Mouse (Mus musculus): ENCODE measurements around the gene Slc13a1. TPM values are rescaled to one million over a fixed set of nuclear protein-coding genes. Genes with fewer than 3 reads are reported as not detected.

Slc13a1 gene
- polyA plus RNA-seq, 1 experiment, result not detected

GRCm38 (mm10) chr6:24175393-24175792 lies 7.5 kb upstream of the Slc13a1 start:
- TF ChIP-seq CTCF (IDR thresholded peaks at IDR 0.05; ENCODE audit: control insufficient read depth, insufficient read depth, insufficient replicate concordance, low read depth, low read length) (no peak), POLR2A (IDR thresholded peaks at IDR 0.05; ENCODE audit: control insufficient read depth, low read depth, low read length) (no peak)
- H3K27me3 ChIP-seq (ENCODE audit: control insufficient read depth, insufficient read depth, low read length), result no peaks in the 10 kb centered on the region

GRCm38 (mm10) chr6:24173951-24174350 lies 6.1 kb upstream of the Slc13a1 start:
- Histone ChIP-seq H3K4me3 (ENCODE audit: control insufficient read depth, low read depth, low read length) (no peak overlapping the region), H3K27me3 (ENCODE audit: control insufficient read depth, insufficient read depth, low read length) (no peaks in the 10 kb centered on the region), H3K27ac (ENCODE audit: control insufficient read depth, insufficient read depth, low read depth, low read length) (no peak overlapping the region), H3K36me3 (ENCODE audit: control insufficient read depth, insufficient read depth, low read length) (no peaks in the 10 kb centered on the region), H3K4me1 (ENCODE audit: control insufficient read depth, insufficient read depth, low read length) (no peaks in the 10 kb centered on the region)
- TF ChIP-seq POLR2A (IDR thresholded peaks at IDR 0.05; ENCODE audit: control insufficient read depth, low read depth, low read length) (no peak), CTCF (IDR thresholded peaks at IDR 0.05; ENCODE audit: control insufficient read depth, insufficient read depth, insufficient replicate concordance, low read depth, low read length) (no peak)

More at GRCm38 (mm10) chr6:24175393-24175792, 7.5 kb upstream of the Slc13a1 start:
- H3K4me3 ChIP-seq (ENCODE audit: control insufficient read depth, low read depth, low read length), result no peak overlapping the region
- no peaks in the 10 kb centered on the region for H3K36me3 ChIP-seq (ENCODE audit: control insufficient read depth, insufficient read depth, low read length)
- no peaks in the 10 kb centered on the region for H3K4me1 ChIP-seq (ENCODE audit: control insufficient read depth, insufficient read depth, low read length)
- H3K27ac ChIP-seq (ENCODE audit: control insufficient read depth, insufficient read depth, low read depth, low read length), result no peak overlapping the region

GRCm38 (mm10) chr6:24172736-24173135 lies 4.8 kb upstream of the Slc13a1 start:
- no peaks in the 10 kb centered on the region for H3K4me1 ChIP-seq (ENCODE audit: control insufficient read depth, insufficient read depth, low read length)
- H3K27ac ChIP-seq (ENCODE audit: control insufficient read depth, insufficient read depth, low read depth, low read length), result no peak overlapping the region
- no peaks in the 10 kb centered on the region for H3K36me3 ChIP-seq (ENCODE audit: control insufficient read depth, insufficient read depth, low read length)
- H3K27me3 ChIP-seq (ENCODE audit: control insufficient read depth, insufficient read depth, low read length), result no peaks in the 10 kb centered on the region
- H3K4me3 ChIP-seq (ENCODE audit: control insufficient read depth, low read depth, low read length), result no peak overlapping the region
- no peak for TF ChIP-seq CTCF (IDR thresholded peaks at IDR 0.05; ENCODE audit: control insufficient read depth, insufficient read depth, insufficient replicate concordance, low read depth, low read length)
- TF ChIP-seq POLR2A (IDR thresholded peaks at IDR 0.05; ENCODE audit: control insufficient read depth, low read depth, low read length), result no peak

- H3K36me3 ChIP-seq (ENCODE audit: control insufficient read depth, insufficient read depth, low read length), result no peaks in the 10 kb centered on the region
- no peak overlapping the region for H3K27ac ChIP-seq (ENCODE audit: control insufficient read depth, insufficient read depth, low read depth, low read length)
- H3K4me1 ChIP-seq (ENCODE audit: control insufficient read depth, insufficient read depth, low read length), result no peaks in the 10 kb centered on the region
- no peak overlapping the region for H3K4me3 ChIP-seq (ENCODE audit: control insufficient read depth, low read depth, low read length)
- TF ChIP-seq CTCF (IDR thresholded peaks at IDR 0.05; ENCODE audit: control insufficient read depth, insufficient read depth, insufficient replicate concordance, low read depth, low read length) (no peak), POLR2A (IDR thresholded peaks at IDR 0.05; ENCODE audit: control insufficient read depth, low read depth, low read length) (no peak)
- no peaks in the 10 kb centered on the region for H3K27me3 ChIP-seq (ENCODE audit: control insufficient read depth, insufficient read depth, low read length)
These were observed 1.1 kb downstream of the Slc13a1 start for GRCm38 (mm10) chr6:24166772-24167171.

- Histone ChIP-seq H3K27me3 (ENCODE audit: control insufficient read depth, insufficient read depth, low read length) (no peaks in the 10 kb centered on the region), H3K27ac (ENCODE audit: control insufficient read depth, insufficient read depth, low read depth, low read length) (no peak overlapping the region), H3K4me1 (ENCODE audit: control insufficient read depth, insufficient read depth, low read length) (no peaks in the 10 kb centered on the region), H3K36me3 (ENCODE audit: control insufficient read depth, insufficient read depth, low read length) (no peaks in the 10 kb centered on the region), H3K4me3 (ENCODE audit: control insufficient read depth, low read depth, low read length) (no peak overlapping the region)
- TF ChIP-seq CTCF (IDR thresholded peaks at IDR 0.05; ENCODE audit: control insufficient read depth, insufficient read depth, insufficient replicate concordance, low read depth, low read length) (no peak), POLR2A (IDR thresholded peaks at IDR 0.05; ENCODE audit: control insufficient read depth, low read depth, low read length) (no peak)
These were observed 2.6 kb downstream of the Slc13a1 start for GRCm38 (mm10) chr6:24165249-24165648.

GRCm38 (mm10) chr6:24159795-24160194 lies 8.1 kb downstream of the Slc13a1 start:
- TF ChIP-seq POLR2A (IDR thresholded peaks at IDR 0.05; ENCODE audit: control insufficient read depth, low read depth, low read length) (no peak), CTCF (IDR thresholded peaks at IDR 0.05; ENCODE audit: control insufficient read depth, insufficient read depth, insufficient replicate concordance, low read depth, low read length) (no peak)
- H3K27me3 ChIP-seq (ENCODE audit: control insufficient read depth, insufficient read depth, low read length), result no peaks in the 10 kb centered on the region
- H3K36me3 ChIP-seq (ENCODE audit: control insufficient read depth, insufficient read depth, low read length), result no peaks in the 10 kb centered on the region
- H3K27ac ChIP-seq (ENCODE audit: control insufficient read depth, insufficient read depth, low read depth, low read length), result no peak overlapping the region
- no peak overlapping the region for H3K4me3 ChIP-seq (ENCODE audit: control insufficient read depth, low read depth, low read length)
- no peaks in the 10 kb centered on the region for H3K4me1 ChIP-seq (ENCODE audit: control insufficient read depth, insufficient read depth, low read length)

GRCm38 (mm10) chr6:24154901-24155300 lies 13.0 kb downstream of the Slc13a1 start:
- Histone ChIP-seq H3K27ac (ENCODE audit: control insufficient read depth, insufficient read depth, low read depth, low read length) (no peak overlapping the region), H3K27me3 (ENCODE audit: control insufficient read depth, insufficient read depth, low read length) (no peaks in the 10 kb centered on the region), H3K36me3 (ENCODE audit: control insufficient read depth, insufficient read depth, low read length) (no peaks in the 10 kb centered on the region), H3K4me1 (ENCODE audit: control insufficient read depth, insufficient read depth, low read length) (no peaks in the 10 kb centered on the region), H3K4me3 (ENCODE audit: control insufficient read depth, low read depth, low read length) (no peak overlapping the region)
- TF ChIP-seq CTCF (IDR thresholded peaks at IDR 0.05; ENCODE audit: control insufficient read depth, insufficient read depth, insufficient replicate concordance, low read depth, low read length) (no peak), POLR2A (IDR thresholded peaks at IDR 0.05; ENCODE audit: control insufficient read depth, low read depth, low read length) (no peak)

GRCm38 (mm10) chr6:24132951-24133350 lies 34.9 kb downstream of the Slc13a1 start:
- Histone ChIP-seq H3K4me1 (ENCODE audit: control insufficient read depth, insufficient read depth, low read length) (no peaks in the 10 kb centered on the region), H3K36me3 (ENCODE audit: control insufficient read depth, insufficient read depth, low read length) (no peaks in the 10 kb centered on the region), H3K27me3 (ENCODE audit: control insufficient read depth, insufficient read depth, low read length) (no peaks in the 10 kb centered on the region), H3K27ac (ENCODE audit: control insufficient read depth, insufficient read depth, low read depth, low read length) (no peak overlapping the region), H3K4me3 (ENCODE audit: control insufficient read depth, low read depth, low read length) (no peak overlapping the region)
- TF ChIP-seq CTCF (IDR thresholded peaks at IDR 0.05; ENCODE audit: control insufficient read depth, insufficient read depth, insufficient replicate concordance, low read depth, low read length) (no peak), POLR2A (IDR thresholded peaks at IDR 0.05; ENCODE audit: control insufficient read depth, low read depth, low read length) (no peak)
